Mouse (Mus musculus): ENCODE data around the gene Preb. TPM values are rescaled to one million over a fixed set of nuclear protein-coding genes. Genes with fewer than 3 reads are reported as not detected.

Preb gene
- polyA plus RNA-seq, 1 experiment from 2014 or later = 142 TPM

- Histone ChIP-seq H3K9me3 (no peaks in the 10 kb centered on the region), H3K27me3 (replicated peaks; ENCODE audit: low read depth, poor library complexity, severe bottlenecking) (peaks cover 18% of the 10 kb centered on the region; the same call in 1 of the 2 replicates), H3K36me3 (replicated peaks) (no peaks in the 10 kb centered on the region), H3K4me3 (no peak overlapping the region), H3K4me1 (peaks cover 11% of the 10 kb centered on the region), H3K27ac (replicated peaks) (no peak overlapping the region)
- DNase-seq (ENCODE audit: low spot score) = no peak
- WGBS = 77% methylated on average over 2 of the region's 2 CpGs
Observed at GRCm38 (mm10) chr5:30969440-30969839, 9.3 kb upstream of the Preb start.

- Histone ChIP-seq H3K4me3 (no peak within 1 kb of the TSS), H3K4me1 (peaks cover 2% of the 10 kb centered on the region), H3K27ac (replicated peaks) (no peak within 1 kb of the TSS), H3K27me3 (replicated peaks; ENCODE audit: low read depth, poor library complexity, severe bottlenecking) (peaks cover 16% of the 10 kb centered on the region; the same call in 1 of the 2 replicates), H3K9me3 (no peaks in the 10 kb centered on the region), H3K36me3 (replicated peaks) (no peaks in the 10 kb centered on the region)
- DNase-seq (ENCODE audit: low spot score) = no peak
- WGBS = 72% methylated on average over 8 of the region's 8 CpGs
Observed at GRCm38 (mm10) chr5:30968416-30968815, 8.3 kb upstream of the Preb start, which contains the start of gene Tcf23. TSS of gene Tcf23 (plus strand) at chr5:30968662.

- 87% methylated on average over 4 of the region's 4 CpGs for WGBS
- H3K4me1 ChIP-seq = no peaks in the 10 kb centered on the region
- peaks cover 16% of the 10 kb centered on the region; the same call in 1 of the 2 replicates for H3K27me3 ChIP-seq (replicated peaks; ENCODE audit: low read depth, poor library complexity, severe bottlenecking)
- no peak for DNase-seq (ENCODE audit: low spot score)
- no peaks in the 10 kb centered on the region for H3K9me3 ChIP-seq
- H3K4me3 ChIP-seq = no peak overlapping the region
- no peaks in the 10 kb centered on the region for H3K36me3 ChIP-seq (replicated peaks)
- H3K27ac ChIP-seq (replicated peaks) = no peak overlapping the region
Observed at GRCm38 (mm10) chr5:30966189-30966588, 6.0 kb upstream of the Preb start.

- Histone ChIP-seq H3K4me3 (no peak overlapping the region), H3K36me3 (replicated peaks) (peaks cover 2% of the 10 kb centered on the region; the same call in 1 of the 2 replicates), H3K27ac (replicated peaks) (no peak overlapping the region), H3K27me3 (replicated peaks; ENCODE audit: low read depth, poor library complexity, severe bottlenecking) (peaks cover 16% of the 10 kb centered on the region; the same call in 1 of the 2 replicates), H3K9me3 (no peaks in the 10 kb centered on the region), H3K4me1 (peaks cover 7% of the 10 kb centered on the region)
- WGBS = 78% methylated on average over 3 of the region's 3 CpGs
- DNase-seq (ENCODE audit: low spot score) = no peak
Observed at GRCm38 (mm10) chr5:30963916-30964315, 3.8 kb upstream of the Preb start.

- Histone ChIP-seq H3K4me1 (peaks cover 23% of the 10 kb centered on the region), H3K27ac (replicated peaks) (no peak overlapping the region), H3K4me3 (no peak overlapping the region), H3K27me3 (replicated peaks; ENCODE audit: low read depth, poor library complexity, severe bottlenecking) (0 out of 2 replicates have a peak, but pooled peaks cover 8% of the 10 kb centered on the region), H3K9me3 (no peaks in the 10 kb centered on the region), H3K36me3 (replicated peaks) (peaks cover 21% of the 10 kb centered on the region)
- DNase-seq (ENCODE audit: low spot score) = no peak
- 81% methylated on average over 10 of the region's 10 CpGs for WGBS
Observed at GRCm38 (mm10) chr5:30961545-30962505, 1.7 kb upstream of the Preb start.

- Histone ChIP-seq H3K4me1 (peaks cover 23% of the 10 kb centered on the region), H3K9me3 (no peaks in the 10 kb centered on the region), H3K27ac (replicated peaks) (peak overlapping the region; percentile 89), H3K36me3 (replicated peaks) (peaks cover 24% of the 10 kb centered on the region), H3K27me3 (replicated peaks; ENCODE audit: low read depth, poor library complexity, severe bottlenecking) (0 out of 2 replicates have a peak, but pooled peaks cover 4% of the 10 kb centered on the region), H3K4me3 (peak overlapping the region; percentile 73)
- no peak for DNase-seq (ENCODE audit: low spot score)
- 92% methylated on average over 2 of the region's 2 CpGs for WGBS
Observed at GRCm38 (mm10) chr5:30960814-30961213, 653 bp upstream of the Preb start.

- peak overlapping the region; percentile 89 for H3K27ac ChIP-seq (replicated peaks)
- H3K4me3 ChIP-seq = peak overlapping the region; percentile 73
- H3K27me3 ChIP-seq (replicated peaks; ENCODE audit: low read depth, poor library complexity, severe bottlenecking) = no peaks in the 10 kb centered on the region
- H3K36me3 ChIP-seq (replicated peaks) = peaks cover 39% of the 10 kb centered on the region
- DNase-seq (ENCODE audit: low spot score) = no peak
- peaks cover 23% of the 10 kb centered on the region for H3K4me1 ChIP-seq
- WGBS = 37% methylated on average over 19 of the region's 19 CpGs
- no peaks in the 10 kb centered on the region for H3K9me3 ChIP-seq
Observed at GRCm38 (mm10) chr5:30959198-30959854, 835 bp downstream of the Preb start.

GRCm38 (mm10) chr5:30957891-30958290 is 2.3 kb downstream of the Preb start:
- Histone ChIP-seq H3K4me3 (peak overlapping the region; percentile 73; the same call in 1 of the 2 replicates), H3K9me3 (no peaks in the 10 kb centered on the region), H3K27ac (replicated peaks) (no peak overlapping the region), H3K4me1 (peaks cover 23% of the 10 kb centered on the region), H3K36me3 (replicated peaks) (peaks cover 54% of the 10 kb centered on the region), H3K27me3 (replicated peaks; ENCODE audit: low read depth, poor library complexity, severe bottlenecking) (no peaks in the 10 kb centered on the region)
- 95% methylated on average over 6 of the region's 6 CpGs for WGBS
- DNase-seq (ENCODE audit: low spot score) = no peak

GRCm38 (mm10) chr5:30955751-30956150 is 4.4 kb downstream of the Preb start:
- 94% methylated on average over 6 of the region's 6 CpGs for WGBS
- Histone ChIP-seq H3K9me3 (no peaks in the 10 kb centered on the region), H3K4me3 (no peak overlapping the region), H3K27me3 (replicated peaks; ENCODE audit: low read depth, poor library complexity, severe bottlenecking) (no peaks in the 10 kb centered on the region), H3K36me3 (replicated peaks) (peaks cover 70% of the 10 kb centered on the region), H3K4me1 (peaks cover 25% of the 10 kb centered on the region), H3K27ac (replicated peaks) (no peak overlapping the region)
- no peak for DNase-seq (ENCODE audit: low spot score)

GRCm38 (mm10) chr5:30954556-30954955 is 5.6 kb downstream of the Preb start:
- no peaks in the 10 kb centered on the region for H3K27me3 ChIP-seq (replicated peaks; ENCODE audit: low read depth, poor library complexity, severe bottlenecking)
- no peaks in the 10 kb centered on the region for H3K9me3 ChIP-seq
- no peak overlapping the region for H3K4me3 ChIP-seq
- DNase-seq (ENCODE audit: low spot score) = no peak
- H3K27ac ChIP-seq (replicated peaks) = no peak overlapping the region
- H3K4me1 ChIP-seq = peaks cover 37% of the 10 kb centered on the region
- peaks cover 70% of the 10 kb centered on the region for H3K36me3 ChIP-seq (replicated peaks)
- WGBS = 96% methylated on average over 9 of the region's 9 CpGs

- 94% methylated on average over 6 of the region's 6 CpGs for WGBS
- Histone ChIP-seq H3K4me3 (no peak overlapping the region), H3K4me1 (peaks cover 37% of the 10 kb centered on the region), H3K27ac (replicated peaks) (no peak overlapping the region), H3K27me3 (replicated peaks; ENCODE audit: low read depth, poor library complexity, severe bottlenecking) (0 out of 2 replicates have a peak, but pooled peaks cover under 1% of the 10 kb centered on the region), H3K9me3 (no peaks in the 10 kb centered on the region), H3K36me3 (replicated peaks) (peaks cover 69% of the 10 kb centered on the region)
- no peak for DNase-seq (ENCODE audit: low spot score)
Observed at GRCm38 (mm10) chr5:30954065-30954464, 6.1 kb downstream of the Preb start.

GRCm38 (mm10) chr5:30952551-30952950 is 7.6 kb downstream of the Preb start:
- peaks cover 28% of the 10 kb centered on the region for H3K4me1 ChIP-seq
- peaks cover 54% of the 10 kb centered on the region for H3K36me3 ChIP-seq (replicated peaks)
- no peaks in the 10 kb centered on the region for H3K9me3 ChIP-seq
- H3K27ac ChIP-seq (replicated peaks) = no peak overlapping the region
- no peak overlapping the region for H3K4me3 ChIP-seq
- 83% methylated on average over 5 of the region's 5 CpGs for WGBS
- H3K27me3 ChIP-seq (replicated peaks; ENCODE audit: low read depth, poor library complexity, severe bottlenecking) = peaks cover 3% of the 10 kb centered on the region; the same call in 1 of the 2 replicates
- DNase-seq (ENCODE audit: low spot score) = no peak
